Mouse (Mus musculus): ENCODE measurements around the gene Mto1.
"Not testable (repeated sequence)": the region's sequence is repeated elsewhere in the genome, so short reads cannot be mapped to it uniquely, and the experiment has no call there.

The Mto1 gene

DNA sequence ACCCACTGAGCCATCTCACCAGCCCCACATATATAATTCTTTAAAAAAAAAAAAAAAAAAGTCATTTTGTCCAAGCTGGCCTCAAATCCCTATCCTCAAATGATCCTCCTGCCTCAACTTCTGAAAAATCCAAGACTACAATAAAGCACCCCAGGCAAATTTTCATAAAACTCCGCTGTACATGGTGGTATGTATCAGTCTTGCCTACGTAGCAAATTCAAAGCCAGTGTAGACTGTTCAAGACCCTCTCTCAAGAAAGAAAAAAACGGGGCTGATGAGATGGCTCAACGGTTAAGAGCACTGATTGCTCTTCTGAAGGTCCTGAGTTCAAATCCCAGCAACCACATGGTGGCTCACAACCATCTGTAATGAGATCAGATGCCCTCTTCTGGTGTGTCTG is 27.9 kb downstream of the Mto1 start:
- no peak for DNase-seq (ENCODE audit: low spot score)

DNA sequence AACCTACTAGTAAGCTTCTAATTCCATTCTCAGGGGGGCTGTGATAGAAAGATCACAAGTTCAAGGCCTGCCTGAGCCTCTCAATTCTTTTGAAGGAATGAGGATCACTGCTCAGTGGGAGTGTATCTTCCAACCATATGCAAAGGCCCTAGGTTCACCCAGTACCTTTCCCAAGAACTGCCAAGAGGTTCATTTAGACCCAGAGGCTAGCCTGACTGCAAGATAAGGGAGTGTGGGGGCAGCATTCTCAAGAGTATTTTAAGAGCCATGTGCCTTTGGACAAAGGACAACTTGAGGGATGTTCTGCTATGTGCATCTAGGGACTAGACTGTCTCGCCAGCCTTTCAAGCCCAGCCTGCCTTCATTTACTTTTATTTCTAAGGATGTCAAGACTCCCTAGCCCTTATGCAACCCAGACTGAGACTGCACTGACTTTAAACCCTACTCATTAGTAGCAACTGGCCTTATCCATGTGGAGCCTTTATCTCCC is 28.6 kb downstream of the Mto1 start:
- no peak for DNase-seq (ENCODE audit: low spot score)

DNA sequence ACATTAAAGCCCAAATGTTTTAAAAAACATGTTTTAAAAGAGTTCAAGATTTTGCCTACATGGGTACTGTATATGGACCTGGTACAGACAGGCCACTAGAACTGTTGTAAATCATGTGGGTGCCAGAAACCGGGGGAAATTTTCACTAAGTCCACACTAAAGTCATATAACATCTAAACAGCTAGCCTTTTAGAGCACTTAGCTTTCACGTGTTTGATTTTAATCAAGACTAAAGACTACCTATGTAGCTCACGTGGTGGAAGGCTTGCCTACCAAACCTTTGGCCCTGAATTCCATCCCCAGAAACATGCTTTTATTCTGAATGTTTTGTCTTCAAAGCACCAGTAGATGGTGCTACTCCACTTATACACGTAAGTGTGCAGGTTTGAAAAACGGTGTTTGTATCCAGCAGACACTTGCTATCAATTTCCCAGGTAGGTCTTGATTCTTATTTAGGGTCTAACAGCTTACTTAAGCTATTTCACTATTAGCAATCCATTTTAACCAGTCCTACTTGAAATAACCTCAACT is 29.1 kb downstream of the Mto1 start:
- DNase-seq (ENCODE audit: low spot score): no peak

DNA sequence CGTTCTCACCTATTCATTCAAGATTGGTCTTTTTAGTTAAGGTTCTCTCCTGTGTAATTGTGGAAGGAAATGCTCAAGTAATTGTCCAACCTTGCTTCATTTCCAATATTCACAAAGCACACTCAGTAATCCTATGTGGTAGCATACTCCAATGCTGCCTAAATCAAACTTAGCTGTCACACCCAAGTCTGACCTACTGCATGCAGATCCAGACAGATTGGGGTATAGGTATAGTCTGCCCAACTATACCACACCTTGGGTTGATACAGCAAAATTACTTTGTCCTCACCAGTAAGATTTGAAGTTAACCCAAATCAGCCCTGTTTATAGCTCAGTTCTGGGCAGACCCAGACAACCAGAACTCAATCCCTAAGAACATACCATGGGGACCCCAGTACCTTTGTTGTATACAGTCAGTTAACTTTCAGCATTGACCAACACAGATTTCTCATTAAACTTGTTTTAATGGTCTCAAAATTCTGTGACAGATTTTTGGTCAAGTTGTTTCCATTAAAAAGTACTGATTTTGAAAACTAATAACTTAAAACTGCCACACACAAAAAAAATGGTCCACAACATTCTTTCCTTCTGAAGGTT is 30.1 kb downstream of the Mto1 start:
- not testable (repeated sequence) for DNase-seq (ENCODE audit: low spot score)

DNA sequence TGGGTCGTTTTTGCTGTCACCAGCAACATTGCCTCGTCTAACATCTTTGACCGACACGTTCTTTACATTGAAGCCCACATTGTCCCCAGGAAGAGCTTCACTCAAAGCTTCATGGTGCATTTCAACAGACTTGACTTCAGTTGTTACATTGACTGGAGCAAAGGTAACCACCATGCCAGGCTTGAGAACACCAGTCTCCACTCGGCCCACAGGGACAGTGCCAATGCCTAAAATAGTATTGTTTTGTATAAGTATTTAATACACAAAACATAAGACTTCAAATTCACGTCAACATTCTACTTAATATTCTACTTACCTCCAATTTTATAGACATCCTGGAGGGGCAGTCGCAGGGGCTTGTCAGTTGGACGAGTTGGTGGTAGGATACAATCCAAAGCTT is 31.3 kb downstream of the Mto1 start:
- not testable (repeated sequence) for DNase-seq (ENCODE audit: low spot score)

DNA sequence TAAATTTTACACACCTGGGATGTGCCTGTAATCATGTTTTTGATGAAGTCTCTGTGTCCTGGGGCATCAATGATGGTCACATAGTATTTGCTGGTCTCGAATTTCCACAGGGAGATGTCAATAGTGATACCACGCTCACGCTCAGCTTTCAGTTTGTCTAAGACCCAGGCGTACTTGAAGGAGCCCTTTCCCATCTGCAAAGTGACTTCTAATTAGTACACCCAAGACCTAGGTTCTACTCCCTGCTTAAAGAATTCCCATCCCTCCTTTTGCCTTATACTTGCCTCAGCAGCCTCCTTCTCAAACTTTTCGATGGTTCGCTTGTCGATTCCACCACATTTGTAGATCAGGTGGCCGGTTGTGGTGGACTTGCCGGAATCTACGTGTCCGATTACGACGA is 32.2 kb downstream of the Mto1 start:
- not testable (repeated sequence) for DNase-seq (ENCODE audit: low spot score)

DNA sequence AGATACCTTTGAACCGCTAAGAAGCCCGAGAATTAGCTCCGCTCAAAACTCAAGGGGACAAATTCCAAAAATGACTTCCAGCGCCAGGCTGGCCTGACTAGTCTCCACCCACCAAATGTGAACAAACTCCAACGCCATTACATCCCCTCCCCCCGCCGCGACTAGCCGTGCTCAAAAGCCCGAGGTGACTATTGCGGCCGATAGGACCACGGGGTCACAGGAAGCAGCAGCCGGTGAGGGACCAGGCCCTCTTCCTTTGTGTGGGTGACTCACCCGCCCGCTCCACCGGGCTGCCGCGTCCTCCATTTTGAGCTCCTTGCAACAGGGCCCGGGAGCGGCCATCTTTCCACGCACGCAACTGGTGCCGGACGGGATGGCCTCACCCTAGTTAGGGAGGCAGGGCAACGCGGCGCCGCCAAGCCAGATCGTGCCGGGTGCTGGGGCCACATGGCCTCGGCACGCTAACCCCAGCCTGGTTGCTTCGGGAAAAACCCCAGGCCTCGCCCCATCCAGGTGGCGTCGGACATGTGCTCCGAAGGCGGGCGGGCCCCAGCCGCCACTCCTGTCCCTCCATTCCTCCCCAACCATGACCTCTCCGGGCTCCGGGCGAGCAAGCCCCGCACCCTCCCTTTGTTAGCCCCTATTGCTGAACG is 32.8 kb downstream of the Mto1 start:
- DNase-seq (ENCODE audit: low spot score): peak; percentile 67

DNA sequence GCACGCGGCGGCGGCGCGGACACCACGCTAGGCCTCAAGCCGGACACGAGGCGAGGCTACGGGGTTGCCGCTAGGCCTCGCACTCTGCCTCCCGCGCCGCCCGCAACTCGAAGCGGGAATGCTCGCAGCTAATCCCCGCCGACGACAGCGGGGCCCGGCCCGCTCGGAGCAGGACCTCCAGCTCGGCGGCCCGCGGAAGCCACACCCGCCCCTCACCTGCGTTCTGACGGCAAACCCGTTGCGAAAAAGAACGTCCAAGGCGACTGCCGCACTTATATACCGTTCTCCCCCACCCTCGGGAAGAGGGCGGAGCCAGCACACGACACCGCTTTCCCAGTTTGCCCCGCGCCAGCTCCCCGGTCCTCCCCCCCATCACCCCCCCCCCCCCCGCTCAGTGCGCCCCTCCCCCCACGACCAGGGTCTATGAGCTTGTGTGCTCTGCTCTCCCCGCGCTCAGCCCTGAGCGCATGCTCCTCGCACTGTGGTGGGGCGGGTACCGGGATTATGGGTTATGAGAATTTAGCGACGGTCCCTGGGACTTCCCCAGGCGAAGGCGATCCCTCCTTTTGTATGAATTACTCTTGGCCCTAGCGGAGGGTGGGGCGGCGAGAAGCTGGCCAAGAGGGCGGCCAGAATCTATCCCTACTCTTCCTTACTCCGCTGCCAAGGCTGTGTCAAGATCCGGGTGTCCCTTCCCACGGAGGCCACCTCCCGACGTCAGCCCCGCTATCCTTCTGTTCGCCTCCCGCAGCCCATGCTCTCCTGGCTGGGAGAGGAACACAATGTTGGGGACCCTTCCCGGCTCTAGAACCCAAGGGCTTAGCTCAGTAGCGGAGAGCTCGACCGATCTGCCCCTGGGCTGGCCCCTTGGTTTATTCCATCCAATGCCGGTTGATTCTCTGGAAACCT is 33.7 kb downstream of the Mto1 start:
- DNase-seq (ENCODE audit: low spot score): peak; percentile 92

DNA sequence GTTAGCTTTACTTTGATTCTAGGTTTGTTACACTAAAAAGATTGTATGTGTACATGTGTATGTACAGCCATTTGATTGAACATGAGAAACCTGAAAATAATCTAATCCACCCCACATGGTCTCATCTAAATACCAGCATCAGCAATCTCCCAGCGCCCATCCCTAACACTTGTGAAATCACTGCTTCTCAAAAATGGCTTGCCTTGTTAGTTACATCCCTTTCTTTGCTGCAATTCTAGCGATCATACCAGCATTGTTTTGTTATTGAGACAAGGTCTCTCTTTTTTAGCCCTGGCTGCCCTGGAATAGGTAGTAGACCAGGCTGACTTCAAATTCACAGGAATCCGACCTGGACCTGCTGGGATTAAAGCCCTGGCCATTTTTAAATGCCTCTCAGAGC is 34.4 kb downstream of the Mto1 start:
- no peak for DNase-seq (ENCODE audit: low spot score)

DNA sequence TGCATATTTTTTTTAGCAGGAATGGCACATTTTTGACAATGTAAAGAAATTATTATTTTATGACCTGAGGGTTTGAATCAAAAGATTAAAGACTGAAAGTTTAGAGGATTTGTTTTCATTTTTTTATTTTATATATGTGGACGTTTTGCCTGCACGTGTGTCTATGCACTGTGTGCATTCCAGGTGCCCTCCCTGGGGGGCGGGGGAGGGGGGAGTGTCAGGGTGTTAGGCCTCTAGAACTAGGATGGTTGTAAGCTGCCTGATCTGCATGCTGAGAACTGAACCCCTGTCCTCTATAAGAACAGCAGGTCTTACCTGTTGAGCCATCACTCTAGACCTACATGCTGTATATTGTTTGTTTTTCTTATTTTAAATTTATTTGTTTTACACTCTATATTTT is 36.7 kb downstream of the Mto1 start:
- no peak for DNase-seq (ENCODE audit: low spot score)

DNA sequence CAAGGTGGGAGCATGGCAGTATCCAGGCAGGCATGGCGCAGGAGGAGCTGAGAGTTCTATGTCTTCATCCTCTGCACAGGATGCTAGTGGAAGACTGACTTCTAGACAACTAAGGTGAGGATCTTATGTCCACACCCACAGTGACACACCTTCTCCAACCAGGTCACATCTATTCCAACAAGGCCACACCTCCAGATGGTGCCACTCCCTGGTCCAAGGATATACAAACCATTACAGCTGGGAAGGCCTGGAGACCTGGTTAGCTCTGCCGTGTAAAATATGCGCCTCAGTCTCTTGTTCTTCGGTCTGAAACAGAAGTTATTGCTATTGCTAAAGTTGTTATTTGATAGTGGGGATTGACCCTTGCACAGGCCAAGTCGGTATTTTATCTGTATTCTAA is 40.0 kb downstream of the Mto1 start:
- not testable (repeated sequence) for DNase-seq (ENCODE audit: low spot score)

DNA sequence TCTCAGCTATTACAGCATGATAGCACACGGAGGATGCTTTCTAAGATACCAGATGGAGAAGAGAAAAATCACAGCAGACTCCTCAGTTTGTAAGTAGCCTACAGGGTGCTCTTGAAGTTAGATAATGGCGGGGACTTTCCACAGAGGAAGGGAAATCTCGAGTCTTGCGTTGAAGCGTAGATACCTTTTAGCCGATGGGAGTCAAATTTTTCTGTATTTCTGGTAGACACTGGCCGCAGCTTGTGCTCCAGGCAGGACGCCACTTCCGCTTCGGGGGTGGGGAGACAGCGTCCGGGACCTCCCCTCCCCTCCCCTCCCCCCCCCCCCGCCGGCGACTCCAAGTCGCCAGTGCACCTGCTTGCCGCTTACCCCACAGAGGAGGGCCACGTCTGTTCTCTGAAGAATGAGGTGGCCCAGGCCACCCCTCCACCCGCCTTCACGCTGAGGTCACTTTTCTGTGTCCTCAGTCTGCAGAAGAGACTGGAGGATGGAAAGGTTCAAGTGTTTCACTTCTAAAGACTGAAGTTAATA is 40.9 kb downstream of the Mto1 start, which contains the start of gene Eef1a1:
Eef1a1 (minus strand) TSS at position 262 of the 531 bp plus-strand sequence.
- DNase-seq (ENCODE audit: low spot score): no peak

DNA sequence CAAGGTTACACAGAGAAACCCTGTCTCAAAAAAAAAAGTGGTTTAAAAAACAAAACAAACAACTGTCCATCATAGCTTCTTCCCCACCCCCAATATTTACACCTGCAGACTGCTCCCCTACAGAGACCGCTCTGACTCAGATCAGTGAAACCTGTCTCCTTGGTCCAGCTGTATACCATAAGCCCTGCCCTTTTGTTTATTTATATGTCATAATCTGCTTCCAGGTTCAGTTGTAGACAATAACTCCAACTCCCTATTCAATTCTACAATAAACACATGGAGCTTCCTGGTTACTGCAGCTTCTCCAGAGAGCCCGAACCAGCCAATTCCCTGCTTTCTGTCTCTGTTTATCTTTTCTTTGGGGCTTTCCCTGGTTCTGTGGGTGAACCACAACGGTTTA is 43.2 kb downstream of the Mto1 start:
- no peak for DNase-seq (ENCODE audit: low spot score)

DNA sequence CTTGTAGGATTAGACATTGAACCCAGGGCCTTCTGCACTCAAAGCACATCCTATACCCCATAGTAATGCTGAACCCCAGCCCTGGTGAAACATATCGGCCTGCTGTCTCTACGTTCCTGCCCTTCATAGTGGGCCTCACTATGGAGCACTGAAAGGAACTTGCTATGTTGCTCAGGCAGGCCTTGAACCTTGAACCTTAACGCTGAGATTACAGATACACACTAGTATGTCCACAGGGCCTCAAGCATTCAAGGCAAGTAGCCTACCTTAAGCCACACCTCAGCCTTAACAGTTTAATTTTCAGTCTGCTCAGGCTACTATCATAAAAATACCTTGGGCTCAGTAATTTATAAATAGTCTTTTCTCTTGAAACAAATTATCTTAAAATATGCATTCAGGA is 44.2 kb downstream of the Mto1 start:
- no peak for DNase-seq (ENCODE audit: low spot score)

DNA sequence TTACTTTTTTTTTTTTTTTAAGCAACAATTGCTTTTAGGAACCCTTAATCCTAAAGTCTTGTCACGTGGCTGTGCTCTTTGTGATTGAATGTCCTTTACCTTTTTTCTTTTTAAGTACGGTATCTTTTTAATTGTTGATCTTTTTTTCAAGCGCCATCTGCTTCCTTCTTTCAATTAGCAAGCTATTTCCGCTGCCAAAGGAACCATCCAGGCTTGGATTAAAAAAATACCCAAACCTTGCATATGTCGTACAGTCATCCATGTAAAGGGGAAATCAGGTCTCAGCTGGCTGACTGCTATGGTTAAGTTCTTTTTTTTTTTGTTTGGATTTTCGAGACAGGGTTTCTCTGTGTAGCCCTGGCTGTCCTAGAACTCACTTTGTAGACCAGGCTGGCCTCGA is 45.2 kb downstream of the Mto1 start:
- no peak for DNase-seq (ENCODE audit: low spot score)

DNA sequence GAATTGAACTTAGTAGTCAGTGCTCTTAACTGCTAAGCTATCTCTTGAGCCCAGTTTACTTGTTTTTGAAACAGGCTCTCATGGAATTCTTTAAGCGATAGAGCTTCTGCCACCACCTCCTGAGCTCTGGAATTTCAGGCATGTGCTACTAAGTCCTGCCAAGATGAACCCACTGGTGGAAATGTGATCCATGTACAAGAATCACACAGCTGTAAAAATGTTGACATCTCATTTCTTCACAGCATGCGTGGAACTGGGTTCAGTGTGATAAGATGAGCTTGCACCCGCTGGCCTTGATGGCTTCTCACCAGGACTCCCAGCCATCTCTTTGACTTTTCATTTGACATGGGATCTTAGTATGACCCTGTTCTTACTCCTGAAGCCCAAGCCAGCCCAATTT is 52.4 kb downstream of the Mto1 start:
- no peak for DNase-seq (ENCODE audit: low spot score)

DNA sequence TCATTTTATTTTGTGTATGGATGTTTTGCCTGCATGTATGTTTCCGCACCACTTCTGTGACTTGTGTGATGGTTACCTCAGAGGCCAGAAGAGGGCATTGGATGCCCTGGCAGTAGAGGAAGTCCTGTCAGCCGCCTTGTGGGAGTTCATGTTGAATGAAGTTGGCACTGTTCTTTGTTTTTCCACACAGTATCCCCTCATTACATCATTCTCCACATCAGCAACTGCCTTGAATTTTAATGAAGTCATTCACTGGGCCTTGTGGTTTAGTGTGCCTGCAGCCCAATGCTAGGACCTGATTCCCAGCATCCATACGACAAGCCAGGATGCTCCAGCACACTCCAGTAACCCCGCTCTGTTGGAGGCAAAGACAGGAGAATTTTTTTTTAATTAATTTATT is 53.3 kb downstream of the Mto1 start:
- no peak for DNase-seq (ENCODE audit: low spot score)

DNA sequence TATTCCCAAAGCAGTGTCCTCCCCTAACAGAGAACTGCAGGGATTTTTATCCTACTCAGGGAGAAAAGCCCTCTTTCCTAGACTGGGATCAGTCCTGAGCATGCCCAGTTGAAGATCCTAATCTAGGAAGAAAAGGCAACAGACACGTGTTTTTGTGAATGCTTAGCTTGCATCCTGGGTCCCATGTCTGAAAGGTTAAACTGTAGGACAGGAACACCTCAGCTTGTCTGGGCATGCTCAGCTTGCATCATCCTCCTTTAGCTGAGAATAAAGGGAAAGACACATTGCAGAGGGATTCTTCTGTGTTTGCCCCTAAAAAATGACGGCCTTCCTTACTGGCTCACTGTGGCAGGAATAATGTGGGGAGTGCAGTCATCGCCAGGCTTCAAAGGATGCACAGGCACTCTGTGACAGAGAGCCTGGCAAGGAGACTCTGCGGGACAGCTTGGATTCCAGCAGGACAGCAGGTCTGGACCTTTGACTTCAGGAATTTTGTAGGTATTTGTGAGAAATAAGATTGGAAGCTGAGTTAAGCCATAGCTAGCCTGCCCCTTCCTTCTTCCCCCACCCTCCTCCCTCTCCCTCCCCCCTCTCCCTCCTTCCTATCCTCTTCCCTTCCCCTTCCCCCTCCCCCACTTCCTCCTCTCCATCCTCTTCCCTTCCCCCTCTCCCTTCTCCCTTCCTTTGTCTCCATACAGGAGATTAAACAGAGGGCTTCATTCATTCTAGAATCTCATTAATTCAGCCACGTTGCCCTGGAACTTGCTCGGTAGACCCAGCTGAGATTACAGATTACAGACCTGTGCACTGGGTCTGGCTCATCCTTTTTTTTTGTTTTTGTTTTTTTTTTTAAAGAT is 55.4 kb downstream of the Mto1 start:
- no peak for DNase-seq (ENCODE audit: low spot score)

DNA sequence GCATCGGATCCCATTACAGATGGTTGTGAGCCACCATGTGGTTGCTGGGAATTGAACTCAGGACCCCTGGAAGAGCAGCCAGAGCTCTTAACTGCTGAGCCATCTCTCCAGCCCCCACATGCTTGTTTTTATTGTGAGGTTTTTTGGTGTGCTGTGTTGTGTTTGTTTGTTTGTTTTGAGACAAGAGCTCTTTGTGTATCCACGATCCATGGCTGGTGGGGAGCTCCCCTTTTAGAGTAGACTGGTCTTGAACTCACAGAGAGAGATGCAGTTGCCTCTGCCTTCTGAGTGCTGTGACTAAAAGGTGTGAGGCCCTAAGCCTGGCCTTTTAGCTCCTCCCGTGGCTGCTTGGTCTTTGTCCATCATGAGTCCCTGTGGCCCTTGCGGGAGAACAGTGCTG is 56.1 kb downstream of the Mto1 start:
- no peak for DNase-seq (ENCODE audit: low spot score)

DNA sequence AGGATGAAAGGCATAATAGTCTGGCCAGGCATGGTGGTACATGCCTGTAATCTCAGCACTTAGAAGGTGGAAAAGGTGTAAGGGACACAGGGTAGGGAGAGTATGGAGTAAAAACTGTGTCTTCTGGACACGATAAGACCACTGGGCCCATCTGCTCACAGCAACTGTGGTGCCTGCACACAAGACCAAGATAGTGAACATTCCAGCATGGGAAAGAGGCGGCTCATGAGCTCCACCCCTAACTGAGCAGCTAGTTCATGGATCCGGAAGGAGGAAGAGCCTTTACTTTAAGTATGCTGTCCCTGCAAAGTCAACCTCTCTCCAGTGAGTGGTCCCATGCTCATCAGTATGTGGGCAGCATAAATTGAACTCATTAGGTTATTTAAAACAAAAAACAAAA is 56.7 kb downstream of the Mto1 start:
- no peak for DNase-seq (ENCODE audit: low spot score)

DNA sequence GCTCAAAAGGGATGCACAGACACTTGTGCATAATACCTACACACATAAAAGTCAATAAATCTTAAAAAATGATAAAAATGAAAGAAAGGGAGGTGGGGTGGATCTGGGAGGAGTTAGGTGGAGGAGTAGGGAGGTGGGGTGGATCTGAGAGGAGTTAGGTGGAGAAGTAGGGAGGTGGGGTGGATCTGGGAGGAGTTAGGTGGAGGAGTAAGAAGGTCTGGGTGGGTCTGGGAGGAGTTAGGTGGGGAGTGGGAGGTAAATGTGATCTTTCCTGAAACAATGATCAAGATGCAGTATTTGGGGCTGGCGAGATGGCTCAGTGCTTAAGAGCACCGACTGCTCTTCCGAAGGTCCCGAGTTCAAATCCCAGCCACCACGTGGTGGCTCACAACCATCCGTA is 57.2 kb downstream of the Mto1 start:
- DNase-seq (ENCODE audit: low spot score): no peak
